Mouse (Mus musculus): ENCODE measurements at regions not wholly inside any gene's neighbourhood (a gene's known extent, or its start where the extent isn't known, plus 50 kb on each side); places are given as distances from the start of the nearest gene placed in this dataset.

DNA sequence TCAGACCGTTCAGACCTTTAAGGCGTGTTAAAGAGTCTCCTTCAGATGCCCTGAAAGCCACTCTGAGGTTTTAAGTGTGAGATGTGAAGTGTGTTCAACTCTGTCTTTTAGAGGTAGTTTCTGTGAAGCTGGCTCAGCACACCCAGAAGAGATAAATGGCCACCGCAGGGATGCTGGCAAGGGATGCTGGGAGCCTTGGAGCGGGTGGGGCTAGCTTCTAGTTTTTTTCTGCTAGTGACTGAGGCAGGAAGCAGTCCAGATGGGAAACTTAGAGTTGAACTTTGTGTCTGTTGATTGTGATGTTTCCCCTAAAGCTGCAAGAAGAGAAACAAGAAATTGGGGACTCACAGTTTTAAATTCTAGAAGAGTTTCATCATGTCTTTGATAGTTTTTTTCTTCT, 143.5 kb downstream of the Cdca7 start:
- Histone ChIP-seq H3K27ac (replicated peaks) (no peak overlapping the region), H3K36me3 (no peaks in the 10 kb centered on the region), H3K4me1 (replicated peaks) (peaks cover 20% of the 10 kb centered on the region), H3K4me3 (no peak overlapping the region), H3K9ac (no peak overlapping the region), H3K9me3 (no peaks in the 10 kb centered on the region), H3K27me3 (peaks cover 9% of the 10 kb centered on the region; the same call in 1 of the 2 replicates), H3K4me2 (no peak overlapping the region)
- WGBS: 41% methylated on average over 4 of the region's 4 CpGs
- ATAC-seq (ENCODE audit: low read depth): no peak

GRCm38 (mm10) chr2:72620182-72620652, 144.3 kb downstream of the Cdca7 start:
- H3K27me3 ChIP-seq: peaks cover 8% of the 10 kb centered on the region; the same call in 1 of the 2 replicates
- WGBS: 2% methylated on average over 9 of the region's 9 CpGs
- H3K27ac ChIP-seq (replicated peaks): no peak overlapping the region; the same call in 1 of the 2 replicates
- no peaks in the 10 kb centered on the region for H3K9me3 ChIP-seq
- peak; percentile 50; the same call in 1 of the 2 replicates for ATAC-seq (ENCODE audit: low read depth)
- peak overlapping the region; percentile 45 for H3K4me2 ChIP-seq
- H3K36me3 ChIP-seq: no peaks in the 10 kb centered on the region
- peak overlapping the region; percentile 56 for H3K9ac ChIP-seq
- peak overlapping the region; percentile 11; the same call in 1 of the 2 replicates for H3K4me3 ChIP-seq
- peaks cover 15% of the 10 kb centered on the region for H3K4me1 ChIP-seq (replicated peaks)

GRCm38 (mm10) chr2:72627915-72628314, 152.0 kb downstream of the Cdca7 start:
- Histone ChIP-seq H3K27ac (replicated peaks) (no peak overlapping the region), H3K4me1 (replicated peaks) (peaks cover 22% of the 10 kb centered on the region), H3K27me3 (peaks cover 7% of the 10 kb centered on the region), H3K9me3 (no peaks in the 10 kb centered on the region), H3K36me3 (no peaks in the 10 kb centered on the region), H3K4me3 (no peak overlapping the region), H3K4me2 (no peak overlapping the region), H3K9ac (no peak overlapping the region)
- ATAC-seq (ENCODE audit: low read depth): no peak
- WGBS: 59% methylated on average over 3 of the region's 3 CpGs

DNA sequence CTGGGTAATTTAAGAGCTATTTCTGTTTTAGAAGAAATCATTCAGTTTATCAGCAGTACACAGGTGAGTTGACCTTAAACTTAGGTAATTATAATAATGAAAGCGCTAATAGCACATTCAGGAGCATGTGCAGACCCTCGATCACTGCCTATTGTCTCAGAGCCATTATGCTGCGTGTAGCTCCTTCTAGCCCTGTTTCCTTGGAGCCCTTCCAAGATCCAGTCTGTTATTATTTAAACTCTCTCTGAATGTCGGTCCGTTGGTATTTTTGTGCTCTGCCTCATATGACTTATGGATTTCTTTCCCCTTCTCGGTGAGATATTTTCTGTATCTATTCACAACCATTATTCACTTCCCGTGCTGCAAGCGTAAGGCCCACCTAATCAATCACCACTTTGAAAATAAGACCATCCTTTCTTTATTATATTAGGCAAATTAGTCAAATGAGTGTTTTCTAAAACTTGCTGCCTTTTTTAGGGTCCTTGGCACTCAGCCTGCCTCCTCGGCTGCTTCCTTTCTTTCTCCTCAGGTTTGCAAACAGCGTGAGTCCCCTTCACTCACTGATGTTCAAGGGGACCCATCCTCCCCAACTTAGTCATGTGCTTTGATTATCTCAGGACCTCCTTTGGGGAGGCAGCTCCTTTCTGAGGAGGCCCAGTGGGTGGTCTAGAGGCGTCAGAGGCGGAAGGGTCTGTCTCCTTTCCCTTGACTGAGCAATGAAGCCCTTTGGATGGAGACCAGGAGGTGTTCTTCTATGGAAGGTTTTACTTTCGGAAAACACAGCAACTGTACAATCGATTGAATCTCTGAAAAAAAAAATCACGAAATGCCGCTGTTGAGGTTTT, 152.9 kb downstream of the Cdca7 start:
- Histone ChIP-seq H3K27ac (replicated peaks) (peak overlapping the region; percentile 46; the same call in 1 of the 2 replicates), H3K4me3 (no peak overlapping the region), H3K4me2 (no peak overlapping the region), H3K4me1 (replicated peaks) (peaks cover 22% of the 10 kb centered on the region), H3K27me3 (peaks cover 7% of the 10 kb centered on the region), H3K36me3 (no peaks in the 10 kb centered on the region), H3K9me3 (no peaks in the 10 kb centered on the region), H3K9ac (no peak overlapping the region)
- 33% methylated on average over 16 of the region's 16 CpGs for WGBS
- ATAC-seq (ENCODE audit: low read depth): no peak

- Histone ChIP-seq H3K4me2 (no peak overlapping the region), H3K9me3 (no peaks in the 10 kb centered on the region), H3K36me3 (no peaks in the 10 kb centered on the region), H3K27ac (replicated peaks) (no peak overlapping the region), H3K4me3 (no peak overlapping the region), H3K4me1 (replicated peaks) (peaks cover 22% of the 10 kb centered on the region), H3K9ac (no peak overlapping the region), H3K27me3 (peaks cover 7% of the 10 kb centered on the region)
- ATAC-seq (ENCODE audit: low read depth): no peak
- WGBS: 75% methylated on average over 14 of the region's 14 CpGs
These were observed 153.9 kb downstream of the Cdca7 start for GRCm38 (mm10) chr2:72629691-72630461.

DNA sequence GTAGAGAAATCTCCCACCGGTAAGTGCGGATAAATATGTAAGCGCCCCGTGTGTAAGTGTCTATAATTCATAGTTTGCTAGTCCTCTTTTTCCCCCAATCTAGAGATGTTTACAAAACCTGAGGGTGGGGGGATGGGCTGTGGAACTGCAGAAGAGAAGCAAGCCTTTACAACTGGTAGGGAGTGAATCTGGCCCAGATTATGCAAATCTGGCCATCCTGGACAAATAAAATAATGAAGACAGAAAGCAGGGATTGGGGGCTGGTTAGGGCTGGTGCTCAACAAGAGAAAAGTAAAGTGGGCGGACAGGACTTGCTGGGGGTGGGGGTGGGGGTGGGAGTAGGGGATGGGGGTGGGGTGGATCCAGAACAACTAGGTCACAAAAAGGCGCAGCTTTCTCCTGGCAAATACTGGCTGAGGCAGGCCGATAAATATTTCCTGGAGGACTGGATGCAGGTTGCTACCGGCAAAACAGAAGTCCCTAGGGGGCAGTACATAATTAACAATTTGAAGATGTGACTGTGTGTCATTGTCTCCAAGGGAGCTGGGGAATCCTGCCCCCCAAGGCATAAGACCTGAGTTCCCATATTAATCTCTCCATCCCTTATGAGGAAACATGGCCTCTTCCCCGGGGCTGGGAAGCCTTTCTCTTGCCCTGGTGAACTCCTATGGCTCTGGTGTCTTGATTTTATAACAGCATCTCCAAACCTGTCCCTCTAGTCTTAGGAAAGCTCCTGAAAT, 162.1 kb downstream of the Cdca7 start:
- Histone ChIP-seq H3K4me3 (no peak overlapping the region), H3K4me2 (no peak overlapping the region), H3K27me3 (0 out of 2 replicates have a peak, but pooled peaks cover 8% of the 10 kb centered on the region), H3K4me1 (replicated peaks) (peaks cover 22% of the 10 kb centered on the region), H3K27ac (replicated peaks) (no peak overlapping the region), H3K9me3 (no peaks in the 10 kb centered on the region), H3K36me3 (no peaks in the 10 kb centered on the region), H3K9ac (no peak overlapping the region)
- 41% methylated on average over 9 of the region's 9 CpGs for WGBS
- no peak for ATAC-seq (ENCODE audit: low read depth)

DNA sequence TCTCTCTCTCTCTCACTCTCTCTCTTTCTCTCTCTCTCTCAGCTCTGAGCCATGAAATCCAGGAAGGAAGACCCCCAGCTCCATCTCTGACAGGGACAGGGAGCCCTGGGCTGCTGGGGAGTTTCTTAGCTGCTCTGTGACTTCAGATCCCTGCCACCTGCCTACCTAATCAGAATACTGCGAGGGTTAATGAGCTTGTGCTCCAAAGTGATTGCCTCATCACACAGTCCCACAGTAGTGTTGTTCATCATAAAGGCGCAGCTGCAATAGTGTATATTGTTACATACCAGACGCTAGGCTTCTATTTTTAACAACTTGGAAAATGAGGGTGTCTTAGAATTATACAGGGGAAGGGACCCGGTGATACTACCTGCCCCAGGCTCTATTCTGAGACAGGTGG, 163.1 kb downstream of the Cdca7 start:
- peak; percentile 53; the same call in 1 of the 2 replicates for ATAC-seq (ENCODE audit: low read depth)

GRCm38 (mm10) chr2:72641228-72641627, 165.3 kb downstream of the Cdca7 start:
- Histone ChIP-seq H3K36me3 (no peaks in the 10 kb centered on the region), H3K27me3 (0 out of 2 replicates have a peak, but pooled peaks cover 8% of the 10 kb centered on the region), H3K9ac (no peak overlapping the region), H3K27ac (replicated peaks) (no peak overlapping the region), H3K4me1 (replicated peaks) (peaks cover 22% of the 10 kb centered on the region), H3K4me2 (no peak overlapping the region), H3K4me3 (no peak overlapping the region), H3K9me3 (no peaks in the 10 kb centered on the region)
- no peak for ATAC-seq (ENCODE audit: low read depth)

More for the DNA sequence above, 163.1 kb downstream of the Cdca7 start:
- Histone ChIP-seq H3K36me3 (no peaks in the 10 kb centered on the region), H3K9me3 (no peaks in the 10 kb centered on the region), H3K4me1 (replicated peaks) (peaks cover 22% of the 10 kb centered on the region), H3K4me2 (no peak overlapping the region), H3K27me3 (0 out of 2 replicates have a peak, but pooled peaks cover 8% of the 10 kb centered on the region), H3K9ac (no peak overlapping the region), H3K4me3 (no peak overlapping the region), H3K27ac (replicated peaks) (no peak overlapping the region)
- WGBS: 42% methylated on average over 4 of the region's 4 CpGs

- Histone ChIP-seq H3K4me3 (no peak overlapping the region), H3K27ac (replicated peaks) (no peak overlapping the region), H3K4me1 (replicated peaks) (peaks cover 11% of the 10 kb centered on the region), H3K9me3 (no peaks in the 10 kb centered on the region), H3K4me2 (no peak overlapping the region), H3K36me3 (no peaks in the 10 kb centered on the region), H3K27me3 (0 out of 2 replicates have a peak, but pooled peaks cover 8% of the 10 kb centered on the region), H3K9ac (no peak overlapping the region)
- 86% methylated on average over 10 of the region's 10 CpGs for whole genome bisulfite sequencing
- ATAC-seq (ENCODE audit: low read depth): no peak
These were observed 168.3 kb downstream of the Cdca7 start for GRCm38 (mm10) chr2:72644151-72644843.

DNA sequence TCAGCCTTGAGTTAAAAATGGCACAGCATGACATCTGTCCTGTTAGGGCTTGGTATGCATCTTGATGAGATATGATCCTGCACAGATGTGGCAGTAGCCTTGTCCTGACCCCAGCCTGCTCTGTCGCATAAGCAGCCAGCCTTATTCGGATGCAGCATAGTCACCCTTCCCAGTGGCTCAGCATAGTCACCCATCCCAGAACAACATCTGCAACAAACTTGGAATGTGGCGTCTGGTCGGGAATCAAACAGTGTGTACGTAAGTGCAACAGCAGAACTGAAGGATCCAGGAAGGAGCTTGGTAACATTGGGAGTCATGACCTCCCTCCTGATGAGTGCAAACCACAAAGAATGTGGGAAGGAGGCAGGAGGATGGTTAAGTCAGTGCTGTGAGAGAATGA, 171.7 kb downstream of the Cdca7 start:
- Histone ChIP-seq H3K4me2 (no peak overlapping the region), H3K4me3 (no peak overlapping the region), H3K27me3 (no peaks in the 10 kb centered on the region), H3K27ac (replicated peaks) (no peak overlapping the region), H3K36me3 (no peaks in the 10 kb centered on the region), H3K9ac (no peak overlapping the region), H3K4me1 (replicated peaks) (0 out of 2 replicates have a peak, but pooled peaks cover 9% of the 10 kb centered on the region), H3K9me3 (no peaks in the 10 kb centered on the region)
- 73% methylated on average over 5 of the region's 5 CpGs for WGBS
- no peak for ATAC-seq (ENCODE audit: low read depth)

DNA sequence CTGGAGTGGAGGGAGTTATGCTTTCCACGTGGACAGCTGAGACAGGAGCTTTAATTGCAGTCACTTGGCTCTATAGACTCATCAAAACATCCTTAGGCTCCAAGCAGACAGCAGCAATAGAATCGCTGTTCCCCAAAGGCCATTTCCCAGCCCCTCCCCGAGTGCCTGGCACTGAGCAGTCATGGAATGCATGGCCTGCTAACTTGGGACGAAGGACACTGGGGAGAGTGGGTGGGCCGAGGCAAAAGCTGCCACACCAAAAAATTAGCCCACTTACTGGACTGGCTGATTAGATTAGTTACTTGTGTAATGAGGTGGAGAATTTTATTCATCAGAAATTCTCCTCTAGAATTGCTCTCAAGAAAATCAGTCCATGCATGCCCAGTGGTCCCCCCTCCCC, 172.3 kb downstream of the Cdca7 start:
- no peak overlapping the region for H3K27ac ChIP-seq (replicated peaks)
- H3K4me3 ChIP-seq: no peak overlapping the region
- H3K27me3 ChIP-seq: no peaks in the 10 kb centered on the region
- no peaks in the 10 kb centered on the region for H3K9me3 ChIP-seq
- H3K9ac ChIP-seq: no peak overlapping the region
- no peak for ATAC-seq (ENCODE audit: low read depth)
- 0 out of 2 replicates have a peak, but pooled peaks cover 9% of the 10 kb centered on the region for H3K4me1 ChIP-seq (replicated peaks)
- 42% methylated on average over 5 of the region's 5 CpGs for WGBS
- H3K4me2 ChIP-seq: no peak overlapping the region
- H3K36me3 ChIP-seq: no peaks in the 10 kb centered on the region
